Mouse (Mus musculus) small intestine, adult 2 months (tissue): ENCODE data around the gene Vipr2. TPM values are rescaled to one million over a fixed set of nuclear protein-coding genes. Genes with fewer than 3 reads are reported as not detected.

ENCODE experiments used
- H3K27ac ChIP-seq: fragments of 200-500 bp; 2 replicates; pipeline ENCODE4 v1.5.1; 2012; ENCODE audit warnings: low read depth, low read length, control low read depth, inconsistent platforms; ENCODE audit not compliant: insufficient read depth
- H3K27me3 ChIP-seq: fragments of 200-500 bp; 2 replicates; pipeline ENCODE4 v1.6.1; 2012; ENCODE audit warnings: mild to moderate bottlenecking, moderate library complexity, low read length, inconsistent platforms; ENCODE audit not compliant: control insufficient read depth, insufficient read depth
- H3K36me3 ChIP-seq: fragments of 200-500 bp; 2 replicates; pipeline ENCODE4 v1.6.1; 2012; ENCODE audit warnings: mild to moderate bottlenecking, low read length, control low read depth, inconsistent platforms; ENCODE audit not compliant: control insufficient read depth, insufficient read depth
- H3K4me1 ChIP-seq: fragments of 200-500 bp; 2 replicates; pipeline ENCODE4 v1.6.1; 2012; ENCODE audit warnings: low read length, inconsistent platforms, mixed read lengths; ENCODE audit not compliant: control insufficient read depth, insufficient read depth, insufficient read length
- H3K4me3 ChIP-seq: fragments of 200-500 bp; 2 replicates; pipeline ENCODE4 v1.5.1; 2012; ENCODE audit warnings: low read depth, mild to moderate bottlenecking, control low read depth, inconsistent platforms, low read length, moderate library complexity
- CTCF ChIP-seq: fragments of 200-500 bp; IDR thresholded peaks from 2 replicates; pipeline ENCODE4 v1.5.1; 2012; ENCODE audit warnings: low read depth, mild to moderate bottlenecking, control low read depth, inconsistent platforms, low read length, moderate library complexity, mixed read lengths; ENCODE audit not compliant: insufficient replicate concordance, insufficient read length; ENCODE audit errors: extremely low read depth
- POLR2A ChIP-seq: fragments of 200-500 bp; IDR thresholded peaks from 2 replicates; pipeline ENCODE4 v1.6.1; 2012; ENCODE audit warnings: low read depth, mild to moderate bottlenecking, control low read depth, inconsistent platforms, low read length, moderate library complexity
- WGBS: fragments of 180-500 bp; shearing (Covaris S2); methylation state at CpG from one replicate; pipeline ENCODE4 v1.1.7; 2018; 5-methylcytosine and 5-hydroxymethylcytosine counted together
- polyA plus RNA-seq: library from polyadenylated mRNA; depleted of rRNA; stranded (reverse); fragments of >200 nt; gene quantifications from 2 replicates; pipeline ENCODE4 v1.2.3, GENCODE M21; 2012

Vipr2 gene
- polyA plus RNA-seq, 1 experiment, result 1.9 TPM

DNA sequence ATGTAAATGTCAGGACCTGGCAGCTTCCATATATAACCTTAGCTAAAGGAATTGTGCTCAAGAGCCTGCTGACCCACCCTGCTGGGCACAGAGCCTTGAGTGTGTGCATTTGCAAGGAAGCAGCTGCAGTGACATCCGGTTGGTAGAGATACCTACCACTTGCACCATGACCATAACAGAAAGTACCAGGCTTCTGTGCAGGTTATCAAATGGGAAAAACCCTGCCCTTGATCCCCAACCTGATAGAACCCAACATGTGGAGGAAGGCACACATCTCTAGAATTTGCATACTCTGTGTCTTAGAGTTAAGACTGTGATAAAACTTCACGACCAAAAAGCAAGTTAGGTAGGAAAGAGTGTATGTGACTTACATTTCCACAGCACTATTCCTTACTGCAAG, 63.1 kb downstream of the Vipr2 start:
- 71% methylated on average over 2 of the region's 2 CpGs for WGBS
- TF ChIP-seq POLR2A, result no peak
- TF ChIP-seq CTCF, result no peak

GRCm38 (mm10) chr12:116141816-116142215, 64.3 kb downstream of the Vipr2 start:
- Histone ChIP-seq H3K27ac (no peak overlapping the region), H3K4me1 (peaks cover 5% of the 10 kb centered on the region; the same call in 1 of the 2 replicates), H3K4me3 (no peak overlapping the region), H3K36me3 (no peaks in the 10 kb centered on the region), H3K27me3 (no peaks in the 10 kb centered on the region)
- no peak for TF ChIP-seq POLR2A
- no peak for TF ChIP-seq CTCF
- whole genome bisulfite sequencing, result 70% methylated on average over 2 of the region's 2 CpGs

More for the DNA sequence above, 63.1 kb downstream of the Vipr2 start:
- Histone ChIP-seq H3K27ac (no peak overlapping the region), H3K4me3 (no peak overlapping the region), H3K27me3 (no peaks in the 10 kb centered on the region), H3K4me1 (peaks cover 2% of the 10 kb centered on the region; the same call in 1 of the 2 replicates), H3K36me3 (no peaks in the 10 kb centered on the region)

GRCm38 (mm10) chr12:116142464-116142863, 64.9 kb downstream of the Vipr2 start:
- no peak for TF ChIP-seq POLR2A
- no peak for TF ChIP-seq CTCF
- Histone ChIP-seq H3K4me3 (no peak overlapping the region), H3K4me1 (peaks cover 5% of the 10 kb centered on the region; the same call in 1 of the 2 replicates), H3K36me3 (no peaks in the 10 kb centered on the region), H3K27ac (no peak overlapping the region), H3K27me3 (no peaks in the 10 kb centered on the region)
- WGBS, result 86% methylated on average over 3 of the region's 3 CpGs

DNA sequence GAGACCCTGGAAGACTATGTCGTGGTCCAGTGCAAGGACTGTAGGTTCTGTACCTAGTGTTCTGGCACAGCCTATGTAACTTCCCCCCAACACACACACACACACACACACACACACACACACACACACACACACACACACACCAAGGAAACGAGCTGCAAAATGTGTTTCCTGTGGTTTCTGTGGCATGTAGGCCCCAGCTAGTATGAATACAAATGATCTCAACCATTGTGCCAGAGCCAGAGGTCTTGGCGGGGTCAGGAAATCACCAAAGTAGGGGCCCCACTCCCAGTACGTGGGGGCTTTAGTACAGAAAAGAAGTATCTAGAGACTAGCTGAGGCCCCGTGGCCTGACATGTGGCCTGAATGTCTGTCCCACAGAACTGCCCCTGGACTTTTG, 67.7 kb downstream of the Vipr2 start:
- H3K36me3 ChIP-seq, result no peaks in the 10 kb centered on the region
- no peak overlapping the region for H3K4me3 ChIP-seq
- peak overlapping the region; percentile 26; the same call in 1 of the 2 replicates for H3K27ac ChIP-seq
- no peak for TF ChIP-seq CTCF
- no peak for TF ChIP-seq POLR2A
- no peaks in the 10 kb centered on the region for H3K27me3 ChIP-seq
- 53% methylated on average over 5 of the region's 5 CpGs for WGBS
- H3K4me1 ChIP-seq, result peaks cover 5% of the 10 kb centered on the region; the same call in 1 of the 2 replicates

DNA sequence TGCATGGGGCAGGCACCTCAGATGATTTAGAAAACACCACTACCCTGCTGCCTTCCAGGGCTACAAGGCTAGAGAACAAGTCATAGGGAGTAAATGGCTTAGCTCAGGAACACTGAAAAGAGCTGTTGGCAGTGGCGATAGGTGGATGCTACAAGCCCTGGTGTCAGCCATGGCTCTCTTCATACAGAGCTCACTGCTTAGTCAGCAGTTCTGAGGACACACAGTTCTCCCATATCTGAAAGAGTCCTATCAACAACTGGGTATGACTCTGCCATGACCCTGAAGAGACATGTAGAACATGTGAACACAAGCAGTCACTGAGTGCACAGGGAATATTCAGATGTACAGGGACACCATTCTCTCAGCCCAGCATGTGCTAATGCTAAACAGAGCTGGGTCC, 68.2 kb downstream of the Vipr2 start:
- TF ChIP-seq CTCF, result no peak
- TF ChIP-seq POLR2A, result no peak
- Histone ChIP-seq H3K27ac (peak overlapping the region; percentile 26; the same call in 1 of the 2 replicates), H3K36me3 (no peaks in the 10 kb centered on the region), H3K27me3 (no peaks in the 10 kb centered on the region), H3K4me3 (no peak overlapping the region), H3K4me1 (peaks cover 5% of the 10 kb centered on the region; the same call in 1 of the 2 replicates)
- WGBS, result 88% methylated on average over 1 of the region's 1 CpGs

DNA sequence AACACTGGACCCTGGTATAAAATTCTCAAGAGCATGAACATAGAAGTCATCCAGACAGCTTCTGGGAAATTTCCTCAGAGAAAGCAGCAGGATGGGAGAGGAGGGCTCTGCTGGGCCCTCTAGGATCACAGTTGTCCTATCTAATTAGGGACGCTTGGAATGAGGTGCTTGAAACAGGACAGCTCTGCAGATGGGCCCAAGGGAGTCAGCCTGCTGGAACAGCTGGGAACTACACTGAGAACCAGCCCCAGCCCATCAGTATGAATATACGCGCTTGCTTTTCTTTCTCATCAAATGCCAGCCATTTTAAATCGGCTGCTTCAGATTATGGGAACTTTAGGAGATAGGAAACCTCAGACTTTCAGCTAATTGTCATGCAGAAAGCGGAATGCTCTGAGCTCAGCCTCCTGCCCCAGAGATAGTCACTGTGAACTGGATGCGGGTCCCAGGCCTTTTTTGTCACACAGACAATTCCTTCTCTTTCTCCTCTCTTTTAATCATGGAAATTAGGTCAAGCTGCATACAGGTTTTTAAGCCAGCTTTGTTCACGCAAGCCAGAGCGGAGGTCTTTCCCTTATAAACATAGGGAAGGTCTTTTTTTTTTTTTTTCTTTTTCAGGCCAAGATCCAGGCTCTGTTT, 69.6 kb downstream of the Vipr2 start:
- Histone ChIP-seq H3K27ac (no peak overlapping the region), H3K27me3 (no peaks in the 10 kb centered on the region), H3K4me3 (no peak overlapping the region), H3K4me1 (peaks cover 5% of the 10 kb centered on the region; the same call in 1 of the 2 replicates), H3K36me3 (no peaks in the 10 kb centered on the region)
- TF ChIP-seq POLR2A (no peak), CTCF (no peak)
- WGBS, result 68% methylated on average over 8 of the region's 8 CpGs

GRCm38 (mm10) chr12:116152866-116153428, 75.4 kb downstream of the Vipr2 start:
- 87% methylated on average over 9 of the region's 9 CpGs for WGBS
- TF ChIP-seq POLR2A (no peak), CTCF (no peak)
- no peaks in the 10 kb centered on the region for H3K36me3 ChIP-seq
- H3K27me3 ChIP-seq, result no peaks in the 10 kb centered on the region
- no peaks in the 10 kb centered on the region for H3K4me1 ChIP-seq
- H3K4me3 ChIP-seq, result no peak overlapping the region
- no peak overlapping the region for H3K27ac ChIP-seq
